In genomic region chr4:9122639-9123286, GRCm38 (mm10) we compare ENCODE assay signal across 22 mouse cellular contexts.
A peak's percentile ranks its signal among the peaks of the same experiment; 100 is the strongest.
DNase-seq lines count a peak whose midpoint lies in the region; ATAC-seq and TF ChIP-seq lines count a peak whose summit lies in the region.
"Had no signal": no experiment of that assay in that cellular context is flagged by ENCODE, and none has a peak within 500 bp of the region (broad histone marks: within the 10 kb centered on the region; RNA-seq: fewer than 3 reads in every experiment).

No protein-coding gene starts in this region.

- H3K27me3 ChIP-seq in liver, adult 2 months (ENCODE audit: control insufficient read depth, insufficient read depth, low read length): no peaks in the 10 kb centered on the region
- H3K27me3 ChIP-seq in liver, postnatal 0 days (ENCODE audit: insufficient read depth, low read length): no peaks in the 10 kb centered on the region
- no peaks in the 10 kb centered on the region for H3K27me3 ChIP-seq in midbrain, embryonic 10.5 days (ENCODE audit: low read depth, poor library complexity, severe bottlenecking)
- no peaks in the 10 kb centered on the region for H3K27me3 ChIP-seq in midbrain, embryonic 14.5 days (ENCODE audit: control insufficient read depth, insufficient read depth, low read length)
- H3K27me3 ChIP-seq: CH12.LX; embryonic facial prominence, embryonic 15.5 days; forebrain, embryonic 15.5 days; heart, embryonic 13.5 days; hindbrain, embryonic 12.5 days had no signal

- TF ChIP-seq POLR2A in liver, adult 2 months (IDR thresholded peaks at IDR 0.05; ENCODE audit: extremely low read depth, insufficient read depth, low read length): no peak

- no peak overlapping the region for H3K27ac ChIP-seq in liver, adult 2 months (replicated peaks; ENCODE audit: insufficient read depth, low read depth, low read length)
- H3K27ac ChIP-seq in liver, postnatal 0 days (ENCODE audit: low read depth): no peak overlapping the region
- peak overlapping the region; percentile 56; the same call in 1 of the 2 replicates for H3K27ac ChIP-seq in midbrain, embryonic 10.5 days (replicated peaks)
- no peak overlapping the region for H3K27ac ChIP-seq in midbrain, embryonic 14.5 days (replicated peaks; ENCODE audit: low read depth, low read length)
- H3K27ac ChIP-seq: embryonic facial prominence, embryonic 15.5 days; forebrain, embryonic 10.5 days; forebrain, embryonic 15.5 days; heart, embryonic 13.5 days; hindbrain, embryonic 12.5 days had no signal

- H3K79me2 ChIP-seq in liver, adult 2 months (ENCODE audit: control insufficient read depth, insufficient read depth, low read length): no peaks in the 10 kb centered on the region

- no peak for TF ChIP-seq EP300 in liver, postnatal 0 days (IDR thresholded peaks at IDR 0.05; ENCODE audit: low read depth)

- no peaks in the 10 kb centered on the region for H3K9me3 ChIP-seq in liver, postnatal 0 days (ENCODE audit: low read length)
- H3K9me3 ChIP-seq in midbrain, embryonic 10.5 days (replicated peaks): no peaks in the 10 kb centered on the region
- H3K9me3 ChIP-seq in midbrain, embryonic 14.5 days (ENCODE audit: control insufficient read depth, low read length): no peaks in the 10 kb centered on the region
- H3K9me3 ChIP-seq: embryonic facial prominence, embryonic 15.5 days; forebrain, embryonic 10.5 days; forebrain, embryonic 15.5 days; heart, embryonic 13.5 days; hindbrain, embryonic 12.5 days had no signal

- no peak for ATAC-seq in liver, postnatal 0 days
- ATAC-seq in midbrain, embryonic 14.5 days (ENCODE audit: low FRiP score, low TSS enrichment): no peak
- ATAC-seq in megakaryocyte, adult 5-6 weeks (ENCODE audit: poor library complexity, severe bottlenecking): peak; percentile 87
- peak; percentile 36; the same call in 1 of the 2 replicates for ATAC-seq in neutrophil, adult 5-6 weeks (ENCODE audit: extremely low read depth, insufficient number of reproducible peaks, low FRiP score, poor library complexity, severe bottlenecking)
- ATAC-seq: forebrain, embryonic 15.5 days; hindbrain, embryonic 16.5 days; inflammation-experienced regulatory T-cells, adult 6 months had no signal

- intact Hi-C loops in gastrocnemius, postnatal 14 days (cut with DNase I; ENCODE audit: low total_unique reads): no loop called here

- no peak for TF ChIP-seq CTCF in liver, adult 2 months (IDR thresholded peaks at IDR 0.05; ENCODE audit: low read depth, low read length)
- TF ChIP-seq CTCF in liver, postnatal 0 days (IDR thresholded peaks at IDR 0.05; ENCODE audit: low read depth): no peak

- H3K36me3 ChIP-seq in liver, adult 2 months (ENCODE audit: control insufficient read depth, insufficient read depth, low read length): no peaks in the 10 kb centered on the region
- no peaks in the 10 kb centered on the region for H3K36me3 ChIP-seq in liver, postnatal 0 days (replicated peaks; ENCODE audit: insufficient read depth, low read length)
- no peaks in the 10 kb centered on the region for H3K36me3 ChIP-seq in midbrain, embryonic 10.5 days
- H3K36me3 ChIP-seq in midbrain, embryonic 14.5 days (ENCODE audit: control insufficient read depth, insufficient read depth, low read length): no peaks in the 10 kb centered on the region
- H3K36me3 ChIP-seq: embryonic facial prominence, embryonic 15.5 days; forebrain, embryonic 10.5 days; forebrain, embryonic 15.5 days; heart, embryonic 13.5 days; hindbrain, embryonic 12.5 days had no signal

- H3K9ac ChIP-seq in liver, adult 2 months (ENCODE audit: low read depth, low read length): no peak overlapping the region
- no peak overlapping the region for H3K9ac ChIP-seq in liver, postnatal 0 days (replicated peaks)
- H3K9ac ChIP-seq in midbrain, embryonic 14.5 days (replicated peaks; ENCODE audit: low read length): no peak overlapping the region
- H3K9ac ChIP-seq: embryonic facial prominence, embryonic 15.5 days; forebrain, embryonic 15.5 days; heart, embryonic 13.5 days; hindbrain, embryonic 12.5 days had no signal

- 79% methylated on average over 10 of the region's 10 CpGs for WGBS in liver, adult 2 months
- WGBS in liver, postnatal 0 days (ENCODE audit: insufficient replicate concordance): 61% methylated on average over 10 of the region's 10 CpGs
- WGBS in midbrain, embryonic 10.5 days: 79% methylated on average over 10 of the region's 10 CpGs
- 69% methylated on average over 10 of the region's 10 CpGs for WGBS in midbrain, embryonic 14.5 days

- H3K4me2 ChIP-seq in liver, postnatal 0 days (ENCODE audit: low read depth, low read length): no peak overlapping the region
- no peak overlapping the region for H3K4me2 ChIP-seq in midbrain, embryonic 14.5 days (ENCODE audit: low read length)
- H3K4me2 ChIP-seq: embryonic facial prominence, embryonic 15.5 days; forebrain, embryonic 15.5 days; heart, embryonic 13.5 days; hindbrain, embryonic 12.5 days had no signal

- no peaks in the 10 kb centered on the region for H3K4me1 ChIP-seq in liver, adult 2 months (ENCODE audit: control insufficient read depth, insufficient read depth, low read length)
- H3K4me1 ChIP-seq in liver, postnatal 0 days (ENCODE audit: insufficient read depth): no peaks in the 10 kb centered on the region; the same call in none of the 2 replicates
- H3K4me1 ChIP-seq in midbrain, embryonic 10.5 days: peaks cover 39% of the 10 kb centered on the region
- H3K4me1 ChIP-seq in midbrain, embryonic 14.5 days (ENCODE audit: control insufficient read depth, insufficient read depth, low read length): no peaks in the 10 kb centered on the region
- H3K4me1 ChIP-seq: embryonic facial prominence, embryonic 15.5 days; forebrain, embryonic 15.5 days had no signal

- no peak overlapping the region for H3K4me3 ChIP-seq in liver, adult 2 months (ENCODE audit: insufficient read depth, low read depth, low read length)
- no peak overlapping the region for H3K4me3 ChIP-seq in liver, postnatal 0 days (ENCODE audit: low read depth, low read length)
- no peak overlapping the region for H3K4me3 ChIP-seq in midbrain, embryonic 10.5 days
- no peak overlapping the region for H3K4me3 ChIP-seq in midbrain, embryonic 14.5 days (replicated peaks; ENCODE audit: low read depth, low read length)
- H3K4me3 ChIP-seq: embryonic facial prominence, embryonic 15.5 days; erythroblast, embryonic 14.5 days; forebrain, embryonic 10.5 days; forebrain, embryonic 15.5 days; heart, embryonic 13.5 days; hindbrain, embryonic 12.5 days had no signal

- peak; percentile 24 for DNase-seq in liver, adult 2 months (ENCODE audit: extremely low read depth, low read depth, low spot score)
- no peak for DNase-seq in liver, postnatal 0 days
- no peak for DNase-seq in midbrain, embryonic 10.5 days (ENCODE audit: low spot score)
- no peak for DNase-seq in midbrain, embryonic 14.5 days
- DNase-seq in adrenal gland, postnatal 14 days: no peak
- DNase-seq in gastrocnemius, postnatal 14 days: no peak
- DNase-seq: adrenal gland, adult 2 months; adrenal gland, postnatal 36 days; cerebellum, adult 2 months; gastrocnemius, postnatal 10 days; heart, postnatal 36 days had no signal

Comparison
In these comparisons a context has a peak if more than half of its experiments do, and no peak if none do; other contexts are left out.
1. ATAC-seq: peak in megakaryocyte, adult 5-6 weeks (single experiment) and neutrophil, adult 5-6 weeks (single experiment); none in liver, postnatal 0 days (single experiment) and midbrain, embryonic 14.5 days (single experiment).